Mouse (Mus musculus) cerebellum, adult 2 months (tissue): ENCODE measurements around the gene Stx8.

Source experiments
- CTCF ChIP-seq: fragments of 200-500 bp; IDR thresholded peaks from 2 replicates; pipeline ENCODE4 v1.5.1; 2011; ENCODE audit warnings: low read depth, mild to moderate bottlenecking, control low read depth, low read length, moderate library complexity, borderline replicate concordance; ENCODE audit not compliant: insufficient read depth
- POLR2A ChIP-seq: fragments of 200-500 bp; IDR thresholded peaks from 2 replicates; pipeline ENCODE4 v1.6.1; 2011; ENCODE audit warnings: low read length, control low read depth, borderline replicate concordance; ENCODE audit not compliant: insufficient read depth

- TF ChIP-seq CTCF (no peak), POLR2A (no peak)
Measured at GRCm38 (mm10) chr11:68006216-68006789, 40.3 kb downstream of the Stx8 start.
